ENCODE assay signal across 9 mouse cellular contexts in genomic region chr4:136423224-136423623, GRCm38 (mm10). TPM values are rescaled to one million over a fixed set of nuclear protein-coding genes. Genes with fewer than 3 reads are reported as not detected.
DNase-seq lines count a peak whose midpoint lies in the region; ATAC-seq and TF ChIP-seq lines count a peak whose summit lies in the region.
"Had no signal": no experiment of that assay in that cellular context is flagged by ENCODE, and none has a peak within 500 bp of the region (broad histone marks: within the 10 kb centered on the region; RNA-seq: fewer than 3 reads in every experiment).

Gene Htr1d, plus strand, starts transcription at chr4:136423524.

- H3K27ac ChIP-seq in layer of hippocampus, adult 2 months: no peak within 1 kb of the TSS
- peak within 1 kb of the TSS; percentile 71 for H3K27ac ChIP-seq in forebrain, embryonic 10.5 days
- peak within 1 kb of the TSS; percentile 68 for H3K27ac ChIP-seq in limb, embryonic 10.5 days
- no peak within 1 kb of the TSS for H3K27ac ChIP-seq in neural tube, embryonic 13.5 days (replicated peaks)

- no peaks in the 10 kb centered on the region for H3K36me3 ChIP-seq in forebrain, embryonic 10.5 days (replicated peaks)
- H3K36me3 ChIP-seq in limb, embryonic 10.5 days: no peaks in the 10 kb centered on the region
- H3K36me3 ChIP-seq in neural tube, embryonic 13.5 days: no peaks in the 10 kb centered on the region

- H3K27me3 ChIP-seq in forebrain, embryonic 10.5 days (ENCODE audit: poor library complexity, severe bottlenecking): peaks cover 97% of the 10 kb centered on the region
- peaks cover 83% of the 10 kb centered on the region for H3K27me3 ChIP-seq in limb, embryonic 10.5 days (ENCODE audit: low read depth, poor library complexity, severe bottlenecking)
- H3K27me3 ChIP-seq in neural tube, embryonic 13.5 days: peaks cover 68% of the 10 kb centered on the region

- H3K9ac ChIP-seq in neural tube, embryonic 13.5 days: peak within 1 kb of the TSS; percentile 67

- H3K4me2 ChIP-seq in neural tube, embryonic 13.5 days: peak within 1 kb of the TSS; percentile 81

- no peak for TF ChIP-seq CTCF in layer of hippocampus, adult 2 months (conservative IDR thresholded peaks at IDR 0.05)

- peak within 1 kb of the TSS; percentile 54 for H3K4me3 ChIP-seq in layer of hippocampus, adult 2 months
- H3K4me3 ChIP-seq in forebrain, embryonic 10.5 days: peak within 1 kb of the TSS; percentile 60
- H3K4me3 ChIP-seq in limb, embryonic 10.5 days: peak within 1 kb of the TSS; percentile 62
- peak within 1 kb of the TSS; percentile 45 for H3K4me3 ChIP-seq in neural tube, embryonic 13.5 days

- 83% methylated on average over 9 of the region's 9 CpGs for WGBS in forebrain, embryonic 10.5 days
- WGBS in limb, embryonic 10.5 days: 76% methylated on average over 9 of the region's 9 CpGs
- WGBS in neural tube, embryonic 13.5 days: 53% methylated on average over 9 of the region's 9 CpGs

- no peak for ATAC-seq in neural tube, embryonic 13.5 days (ENCODE audit: low read depth)

- peaks cover 59% of the 10 kb centered on the region for H3K4me1 ChIP-seq in forebrain, embryonic 10.5 days
- H3K4me1 ChIP-seq in limb, embryonic 10.5 days: peaks cover 24% of the 10 kb centered on the region
- peaks cover 29% of the 10 kb centered on the region for H3K4me1 ChIP-seq in neural tube, embryonic 13.5 days (replicated peaks)

- no peaks in the 10 kb centered on the region for H3K9me3 ChIP-seq in forebrain, embryonic 10.5 days
- no peaks in the 10 kb centered on the region for H3K9me3 ChIP-seq in limb, embryonic 10.5 days (replicated peaks)
- no peaks in the 10 kb centered on the region for H3K9me3 ChIP-seq in neural tube, embryonic 13.5 days

- DNase-seq in layer of hippocampus, adult 2 months (ENCODE audit: low spot score in 2 of 2): no peak
- DNase-seq in layer of hippocampus, adult 18-20 months (ENCODE audit: low spot score in 2 of 2): no peak
- no peak for DNase-seq in forebrain, embryonic 10.5 days (ENCODE audit: extremely low spot score, low spot score)
- DNase-seq in limb, embryonic 10.5 days (ENCODE audit: low spot score): no peak
- no peak for DNase-seq in adrenal gland, adult 2 months
- DNase-seq in adrenal gland, postnatal 4 days (ENCODE audit: low spot score in 2 of 2): no peak
- no peak for DNase-seq in urinary bladder, postnatal 4 days (ENCODE audit: low spot score in 2 of 2)
- DNase-seq: kidney, postnatal 14 days had no signal

RNA-seq across cellular contexts. Expression of gene Htr1d, which starts in this region (rescaled TPM):
- total RNA-seq in layer of hippocampus, adult 2 months (2021): under 1 TPM; 0.39 to 0.41 TPM
- 1 to 10 TPM in 1 of 2 experiments, under 1 TPM in 1; 0.56 to 1.2 TPM for total RNA-seq in layer of hippocampus, adult 18-20 months (2021)
- 0.31 TPM in 1 of 2 replicates, not detected in the other for polyA plus RNA-seq in forebrain, embryonic 10.5 days (2016; fragmentation: Nextera tagmentation; extraction: Ambion mirVana)
- polyA plus RNA-seq in limb, embryonic 10.5 days (2016; fragmentation: Nextera tagmentation; extraction: Ambion mirVana): 0.30 TPM in 1 of 2 replicates, not detected in the other
- 0.75 and 1.4 TPM in 2 replicates for polyA plus RNA-seq in neural tube, embryonic 13.5 days (2015; fragmentation: Nextera tagmentation; extraction: Ambion mirVana)
- total RNA-seq in adrenal gland, adult 2 months (2021): not detected
- 0.07 TPM in 1 of 2 replicates, not detected in the other for polyA plus RNA-seq in adrenal gland, adult 2 months (2012; rRNA removed)
- under 1 TPM; 0.34 to 0.99 TPM for total RNA-seq in adrenal gland, postnatal 4 days (2021)

Comparison
In these comparisons a context has a peak if more than half of its experiments do, and no peak if none do; other contexts are left out.
1. H3K27ac ChIP-seq: peak in forebrain, embryonic 10.5 days (single experiment) and limb, embryonic 10.5 days (single experiment); none in layer of hippocampus, adult 2 months (single experiment) and neural tube, embryonic 13.5 days (single experiment).
2. Peak in every context shown above with its lines, with median percentiles within 50 percentile points of each other: H3K4me3 ChIP-seq.